Mouse (Mus musculus) adrenal gland, postnatal 14 days (tissue): ENCODE data around the gene Timmdc1. TPM values are rescaled to one million over a fixed set of nuclear protein-coding genes. Genes with fewer than 3 reads are reported as not detected.
A peak's percentile ranks its signal among the peaks of the same experiment; 100 is the strongest.

Experiments
- DNase-seq: peaks from one replicate; pipeline ENCODE4 v3.0.0; 2021; ENCODE audit warnings: mixed read lengths
- total RNA-seq: library from RNA; stranded (reverse); gene quantifications from 2 replicates; pipeline ENCODE4 v1.2.3, GENCODE M21; 2021

Timmdc1 gene
- total RNA-seq, 1 experiment from 2014 or later = 46.2 TPM

DNA sequence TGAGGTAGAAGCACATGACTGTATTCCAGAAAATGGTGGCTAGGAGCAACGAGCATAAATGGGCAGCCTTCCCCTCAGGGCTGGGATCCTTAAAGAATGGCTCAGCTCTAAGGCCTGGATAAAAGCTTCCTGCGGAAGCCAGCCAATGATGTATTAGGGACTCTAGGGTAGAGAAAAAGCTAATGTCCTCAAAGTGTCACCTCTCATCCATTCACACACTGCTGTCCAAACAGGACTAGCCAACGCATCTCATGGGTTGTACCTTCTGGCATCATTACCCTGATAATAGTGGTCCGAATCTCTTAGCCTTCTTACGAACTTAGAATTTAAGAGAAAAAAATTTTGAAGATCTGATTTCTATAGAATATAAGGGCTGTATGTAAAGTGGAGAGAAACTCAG lies 59.2 kb downstream of the Timmdc1 start:
- DNase-seq = no peak

DNA sequence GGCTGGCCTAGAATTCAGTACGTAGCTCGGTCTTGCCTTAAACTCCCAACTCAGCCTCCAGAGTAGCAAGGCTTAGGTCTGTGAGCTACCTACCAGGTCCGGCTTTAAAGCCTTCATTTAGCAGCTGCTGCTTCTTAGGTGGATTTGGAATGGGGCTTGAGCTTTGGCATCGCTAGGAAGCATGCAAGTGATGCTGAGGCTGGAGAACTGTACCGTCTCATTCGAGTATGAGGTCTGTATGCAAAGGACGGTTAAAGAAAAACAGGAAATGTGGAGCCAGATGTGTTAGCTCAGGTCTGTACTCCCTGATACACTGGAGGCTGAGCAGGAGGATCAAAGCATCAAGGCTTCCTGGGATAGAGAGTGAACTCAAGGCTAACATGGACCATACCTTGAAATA lies 60.3 kb downstream of the Timmdc1 start:
- DNase-seq = no peak

GRCm38 (mm10) chr16:38461749-38462148 lies 60.7 kb downstream of the Timmdc1 start:
- no peak for DNase-seq

DNA sequence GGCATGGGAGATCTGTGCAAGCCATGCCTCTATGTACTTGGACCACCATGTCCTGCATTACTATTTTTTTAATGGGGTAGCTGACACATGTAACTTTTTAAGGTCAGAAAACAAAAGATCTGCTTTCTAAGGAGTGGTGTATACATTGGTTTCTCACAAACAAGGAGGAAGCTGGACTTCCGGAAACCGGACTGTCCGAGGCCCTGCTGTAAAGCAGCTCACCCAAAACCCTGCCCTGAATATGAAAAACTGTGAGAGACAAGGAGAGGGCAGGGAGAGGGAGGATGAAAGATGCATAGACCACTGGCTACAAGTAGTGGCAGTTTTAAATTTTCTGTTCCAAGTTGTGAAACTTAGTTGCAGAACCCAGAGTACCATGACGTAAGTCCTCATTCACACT lies 62.5 kb downstream of the Timmdc1 start:
- no peak for DNase-seq

- DNase-seq = no peak
Measured at GRCm38 (mm10) chr16:38458600-38459280, 63.7 kb downstream of the Timmdc1 start.

DNA sequence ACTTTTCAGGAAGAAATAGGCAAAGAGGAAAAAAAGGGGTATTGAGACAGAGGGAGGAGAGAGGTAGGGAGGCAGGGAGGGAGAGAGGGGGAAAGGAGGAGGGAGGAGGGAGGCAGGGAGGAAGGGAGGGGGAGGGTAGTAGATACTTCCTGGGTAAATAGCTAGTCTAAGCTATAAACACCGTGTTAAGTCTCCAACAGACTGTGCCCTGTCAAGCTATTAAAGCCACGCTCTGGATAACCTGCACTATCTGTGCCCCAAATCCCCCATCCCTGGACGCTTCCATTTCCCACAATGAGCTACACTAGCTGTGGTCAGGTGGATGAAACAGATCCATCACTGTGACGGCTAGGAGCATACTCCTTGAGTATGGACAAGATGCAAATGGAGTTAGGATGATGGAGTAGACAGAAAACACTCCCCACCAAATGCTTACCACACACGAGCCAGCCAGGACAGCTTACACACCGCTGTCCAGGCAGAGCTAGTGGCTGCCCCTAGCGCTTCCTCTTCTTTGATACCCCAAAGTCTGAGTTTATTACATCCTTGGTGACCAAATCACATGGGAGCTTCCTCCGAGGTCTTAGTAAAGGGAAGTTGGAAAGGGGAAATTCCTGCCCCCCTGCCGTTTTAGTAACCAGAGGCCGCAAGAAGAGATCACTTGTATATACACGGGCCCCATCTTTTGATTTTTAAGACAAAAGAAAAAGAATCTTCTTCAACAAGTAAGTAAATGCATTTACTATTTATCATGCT lies 65.5 kb downstream of the Timmdc1 start:
- DNase-seq = no peak

- no peak for DNase-seq
Measured at GRCm38 (mm10) chr16:38455511-38456418, 66.7 kb downstream of the Timmdc1 start, which contains the start of gene Cd80. Cd80 (plus strand) TSS chr16:38455561.

DNA sequence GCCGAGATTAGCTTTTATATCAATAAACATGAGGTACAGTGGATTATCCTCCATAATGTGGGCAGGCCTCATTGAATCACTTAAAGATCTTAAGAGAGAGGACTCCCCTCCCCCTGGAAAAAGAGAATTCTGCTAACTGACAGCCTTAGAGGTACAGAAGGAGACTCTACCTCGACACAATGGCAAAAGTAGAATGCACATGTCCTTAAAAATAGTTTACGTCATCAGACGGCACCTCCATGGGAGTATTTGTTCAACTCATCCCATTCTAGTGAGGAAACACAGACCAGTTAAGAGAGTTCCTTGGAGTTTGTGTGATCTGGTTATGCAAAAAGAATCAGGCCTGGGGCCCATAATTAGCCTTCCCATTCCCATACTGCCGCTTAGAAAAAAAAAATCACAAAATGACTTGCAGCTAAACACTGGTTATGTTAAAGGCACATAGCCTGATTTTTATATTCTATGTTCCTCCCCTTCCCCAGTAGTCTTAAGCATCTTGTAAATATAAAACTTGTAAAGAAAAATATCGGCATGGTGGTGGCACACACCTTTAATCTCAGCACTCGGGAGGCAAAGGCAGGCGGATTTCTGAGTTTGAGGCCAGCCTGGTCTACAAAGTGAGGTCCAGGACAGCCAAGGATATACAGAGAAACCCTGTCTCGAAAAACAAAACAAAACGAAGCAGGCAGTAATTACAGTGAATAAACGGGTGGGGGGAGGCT lies 67.8 kb downstream of the Timmdc1 start:
- no peak for DNase-seq

DNA sequence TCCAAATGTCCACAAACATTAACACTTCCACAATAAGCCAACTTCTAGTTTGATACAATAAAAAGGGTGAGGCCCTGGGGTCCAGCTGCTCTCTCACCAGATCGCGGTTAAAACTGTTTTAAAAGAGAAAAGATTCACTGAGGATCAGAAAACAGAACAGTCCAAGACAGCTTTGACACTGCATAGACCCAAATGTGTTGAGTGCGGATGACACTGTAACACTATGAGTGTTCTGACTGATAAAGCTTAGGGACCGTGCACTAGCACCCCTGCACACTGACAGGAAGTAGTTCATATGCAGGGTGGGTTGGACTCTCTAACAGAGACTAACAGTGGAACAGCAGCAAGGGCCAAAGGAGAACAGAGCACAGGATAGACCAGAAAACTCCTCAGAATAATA lies 68.5 kb downstream of the Timmdc1 start:
- DNase-seq = no peak

GRCm38 (mm10) chr16:38453203-38453553 lies 69.3 kb downstream of the Timmdc1 start:
- no peak for DNase-seq

DNA sequence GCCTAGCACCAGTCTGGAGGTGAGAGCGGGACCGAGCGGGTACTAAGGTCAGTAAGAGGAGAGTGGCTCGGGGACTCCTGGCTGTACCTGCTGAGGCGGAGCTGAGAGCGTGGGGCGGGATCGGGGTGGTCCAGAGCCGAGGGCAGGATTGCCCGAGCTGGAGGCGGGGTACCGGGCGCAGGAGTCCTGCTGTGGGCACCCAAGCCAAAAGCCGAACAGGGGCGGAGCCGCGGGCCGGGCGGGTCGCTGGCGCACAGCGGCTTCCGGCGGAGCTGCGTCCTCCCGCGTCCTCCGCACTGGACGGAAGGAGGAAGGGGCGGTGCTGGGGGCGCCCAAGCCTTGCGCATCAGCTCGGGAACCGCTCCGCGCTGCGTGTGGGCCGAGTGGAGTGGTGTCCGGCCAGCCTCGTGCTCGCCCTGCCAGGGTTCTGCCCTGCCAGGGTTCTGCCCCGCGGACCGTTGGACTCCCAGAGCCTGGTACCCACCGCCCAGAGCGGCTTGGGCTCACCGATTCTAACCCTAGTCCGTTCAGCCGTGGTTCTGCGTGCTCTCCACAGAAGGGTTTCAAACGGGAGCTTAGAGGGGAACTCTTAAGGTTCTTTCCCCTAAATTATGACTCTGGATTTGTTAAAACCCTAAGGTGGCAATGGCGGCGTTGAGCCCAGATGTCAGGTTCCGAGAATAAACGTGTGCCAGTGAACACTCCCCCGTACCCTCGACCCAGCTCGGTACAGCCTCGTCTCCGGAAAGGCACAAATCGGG lies 69.8 kb downstream of the Timmdc1 start, which contains the start of gene Adprh:
Gene Adprh, minus strand, starts transcription at position 262 of the 761 bp plus-strand sequence.
- peak; percentile 98 for DNase-seq

- DNase-seq = no peak
Measured at GRCm38 (mm10) chr16:38451421-38452205, 70.8 kb downstream of the Timmdc1 start.

DNA sequence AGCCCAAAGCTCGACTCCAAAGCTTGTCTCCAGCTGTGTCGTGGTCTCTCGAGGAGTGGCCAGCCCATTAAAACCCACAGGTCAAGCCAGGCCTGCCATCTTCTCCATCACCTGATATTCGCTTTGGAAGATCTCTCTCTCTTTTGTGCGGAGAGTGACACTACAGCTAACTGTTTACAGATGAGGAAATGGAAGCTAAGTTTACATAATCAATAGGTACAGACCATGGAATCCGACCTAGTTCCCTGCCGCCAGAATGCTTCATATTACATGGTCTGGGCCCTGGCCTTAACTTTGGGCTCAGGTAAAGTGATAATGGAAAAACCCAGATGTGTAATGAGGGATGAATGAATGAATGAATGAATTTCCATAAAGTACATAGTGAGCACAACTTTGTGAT lies 71.8 kb downstream of the Timmdc1 start:
- no peak for DNase-seq

DNA sequence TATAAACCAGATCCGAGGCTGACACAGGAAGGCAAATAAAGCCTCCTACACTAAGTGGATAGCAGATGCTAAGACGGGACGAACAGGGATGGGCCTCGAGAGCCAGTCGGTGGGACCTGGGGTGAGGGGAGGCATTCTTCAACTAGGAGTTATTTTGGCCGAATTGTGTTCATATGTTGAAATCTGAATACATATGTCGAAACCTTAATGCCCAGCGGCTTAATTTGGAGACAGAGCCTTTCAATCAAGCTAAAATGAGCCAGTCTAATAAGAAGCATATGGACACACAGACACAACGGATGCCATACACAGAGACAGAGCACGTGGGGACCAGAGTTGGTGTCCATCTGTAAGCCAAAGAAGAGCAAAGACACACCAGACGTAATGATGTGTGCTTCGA lies 74.0 kb downstream of the Timmdc1 start:
- no peak for DNase-seq

Other genes starting within 250 kb of the Timmdc1 start
- 0.79 and 5.3 TPM in 2 replicates for gene Nr1i2, start 227.8 kb downstream of the Timmdc1 start, total RNA-seq
- gene Maats1, start 180.5 kb downstream of the Timmdc1 start, total RNA-seq = 0.48 and 0.53 TPM in 2 replicates
- 474 and 521 TPM in 2 replicates for gene Cox17, start 175.7 kb downstream of the Timmdc1 start, total RNA-seq
- not detected in 2 replicates for gene Gm21987, start 175.6 kb downstream of the Timmdc1 start, total RNA-seq
- 4.7 and 4.9 TPM in 2 replicates for gene Popdc2, start 160.5 kb downstream of the Timmdc1 start, total RNA-seq
- 21.4 and 27.2 TPM in 2 replicates for gene Pla1a, start 89.5 kb downstream of the Timmdc1 start, total RNA-seq
- gene Adprh, start 70.0 kb downstream of the Timmdc1 start, total RNA-seq = 41.2 and 42.2 TPM in 2 replicates
- gene Cd80, start 67.1 kb downstream of the Timmdc1 start, total RNA-seq = 0.56 and 2.0 TPM in 2 replicates
- 22.5 and 25.4 TPM in 2 replicates for gene Poglut1, start 27.6 kb upstream of the Timmdc1 start, total RNA-seq
- gene Tmem39a, start 36.0 kb upstream of the Timmdc1 start, total RNA-seq = 55.7 and 74.0 TPM in 2 replicates
- gene Arhgap31, start 190.6 kb upstream of the Timmdc1 start, total RNA-seq = 34.8 and 37.5 TPM in 2 replicates
- gene B4galt4, start 219.6 kb upstream of the Timmdc1 start, total RNA-seq = 12.9 and 15.2 TPM in 2 replicates